Mouse (Mus musculus) midbrain, embryonic 14.5 days (tissue): ENCODE measurements around the gene 3110082I17Rik. TPM values are rescaled to one million over a fixed set of nuclear protein-coding genes. Genes with fewer than 3 reads are reported as not detected.

Experiments used
- ATAC-seq: fragments of 200-750 bp; cut with Nextera tagmentation; 2 replicates; pipeline ENCODE4 v1.8.0; 2017; ENCODE audit warnings: moderate number of reproducible peaks, moderate library complexity; ENCODE audit not compliant: low FRiP score, low TSS enrichment
- DNase-seq: peaks from one replicate; pipeline ENCODE4 v3.0.0-alpha.2; 2015
- H3K27ac ChIP-seq: fragments of 300-500 bp; sonication (generic); replicated peaks from 2 replicates; pipeline ENCODE4 v1.5.1; 2014; ENCODE audit warnings: mild to moderate bottlenecking, low read depth, low read length, moderate library complexity
- H3K27me3 ChIP-seq: fragments of 300-500 bp; sonication (generic); 2 replicates; pipeline ENCODE4 v1.6.1; 2014; ENCODE audit warnings: low read length, control low read depth, mixed read lengths; ENCODE audit not compliant: control insufficient read depth, insufficient read depth
- H3K36me3 ChIP-seq: fragments of 300-500 bp; sonication (generic); 2 replicates; pipeline ENCODE4 v1.6.1; 2014; ENCODE audit warnings: low read length, control low read depth; ENCODE audit not compliant: control insufficient read depth, insufficient read depth
- H3K4me1 ChIP-seq: fragments of 300-500 bp; sonication (generic); 2 replicates; pipeline ENCODE4 v1.6.1; 2014; ENCODE audit warnings: mild to moderate bottlenecking, antibody characterized with exemption, low read length, control low read depth; ENCODE audit not compliant: control insufficient read depth, insufficient read depth
- H3K4me2 ChIP-seq: fragments of 300-500 bp; sonication (generic); 2 replicates; pipeline ENCODE4 v1.6.1; 2014; ENCODE audit warnings: mild to moderate bottlenecking, low read length, moderate library complexity
- H3K4me3 ChIP-seq: fragments of 300-500 bp; sonication (generic); replicated peaks from 2 replicates; pipeline ENCODE4 v1.5.1; 2014; ENCODE audit warnings: low read depth, low read length
- H3K9ac ChIP-seq: fragments of 300-500 bp; sonication (generic); replicated peaks from 2 replicates; pipeline ENCODE4 v1.6.1; 2014; ENCODE audit warnings: mild to moderate bottlenecking, low read length, moderate library complexity
- H3K9me3 ChIP-seq: fragments of 300-500 bp; sonication (generic); 2 replicates; pipeline ENCODE4 v1.6.1; 2016; ENCODE audit warnings: low read length, control low read depth, mixed read lengths; ENCODE audit not compliant: control insufficient read depth
- WGBS: fragments of 180-500 bp; shearing (Covaris S2); extraction: QIAGEN DNeasy Blood & Tissue Kit; methylation state at CpG from one replicate; pipeline ENCODE4 v1.1.7; 2014; 5-methylcytosine and 5-hydroxymethylcytosine counted together
- polyA plus RNA-seq: library from polyadenylated mRNA; unstranded; fragments of >200 nt; fragmentation: Nextera tagmentation; extraction: Ambion mirVana; gene quantifications from 2 replicates; pipeline ENCODE4 v1.2.1, GENCODE M21; 2014

3110082I17Rik gene
- polyA plus RNA-seq, 1 experiment from 2014 or later, result 12.8 TPM

DNA sequence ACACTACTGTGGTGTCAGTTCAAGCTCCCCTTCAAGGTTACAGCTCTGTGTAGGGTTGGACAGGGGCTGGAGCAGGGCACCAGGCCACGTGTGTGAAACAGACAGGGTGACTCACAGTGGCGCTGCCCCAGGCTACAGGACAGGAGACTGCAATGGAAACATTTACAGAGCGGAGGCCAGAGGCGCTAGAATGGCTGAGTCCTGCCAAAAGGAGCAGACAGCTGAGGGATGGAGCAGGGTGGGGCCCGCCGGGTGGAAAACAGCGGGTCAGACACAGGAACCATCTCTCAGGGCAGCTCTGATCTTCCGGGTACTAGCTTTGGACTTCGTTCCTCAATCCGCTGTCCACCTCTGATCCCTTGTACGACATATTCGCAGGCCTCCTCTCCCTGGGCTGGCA is 50.9 kb downstream of the 3110082I17Rik start:
- WGBS, result 91% methylated on average over 12 of the region's 12 CpGs
- H3K4me1 ChIP-seq, result no peaks in the 10 kb centered on the region
- H3K27ac ChIP-seq, result no peak overlapping the region
- no peak overlapping the region for H3K4me3 ChIP-seq
- H3K9ac ChIP-seq, result no peak overlapping the region
- no peak overlapping the region for H3K4me2 ChIP-seq
- no peaks in the 10 kb centered on the region for H3K27me3 ChIP-seq
- H3K9me3 ChIP-seq, result no peaks in the 10 kb centered on the region
- no peak for ATAC-seq
- no peaks in the 10 kb centered on the region for H3K36me3 ChIP-seq
- DNase-seq, result no peak

- H3K27me3 ChIP-seq, result no peaks in the 10 kb centered on the region
- H3K4me2 ChIP-seq, result no peak overlapping the region
- no peaks in the 10 kb centered on the region for H3K36me3 ChIP-seq
- H3K27ac ChIP-seq, result no peak overlapping the region
- no peaks in the 10 kb centered on the region for H3K9me3 ChIP-seq
- no peak overlapping the region for H3K4me3 ChIP-seq
- H3K4me1 ChIP-seq, result no peaks in the 10 kb centered on the region
- H3K9ac ChIP-seq, result no peak overlapping the region
- ATAC-seq (no peak), DNase-seq (no peak)
- 89% methylated on average over 7 of the region's 7 CpGs for WGBS
Measured at GRCm38 (mm10) chr5:139408511-139408910, 51.8 kb downstream of the 3110082I17Rik start.

- H3K36me3 ChIP-seq, result no peaks in the 10 kb centered on the region
- H3K9ac ChIP-seq, result no peak overlapping the region
- no peak overlapping the region for H3K4me3 ChIP-seq
- no peaks in the 10 kb centered on the region for H3K4me1 ChIP-seq
- no peaks in the 10 kb centered on the region for H3K9me3 ChIP-seq
- WGBS, result 86% methylated on average over 14 of the region's 14 CpGs
- no peak overlapping the region; the same call in 1 of the 2 replicates for H3K27ac ChIP-seq
- ATAC-seq (no peak), DNase-seq (no peak)
- no peak overlapping the region for H3K4me2 ChIP-seq
- no peaks in the 10 kb centered on the region for H3K27me3 ChIP-seq
Measured at GRCm38 (mm10) chr5:139407121-139407885, 53.0 kb downstream of the 3110082I17Rik start.

DNA sequence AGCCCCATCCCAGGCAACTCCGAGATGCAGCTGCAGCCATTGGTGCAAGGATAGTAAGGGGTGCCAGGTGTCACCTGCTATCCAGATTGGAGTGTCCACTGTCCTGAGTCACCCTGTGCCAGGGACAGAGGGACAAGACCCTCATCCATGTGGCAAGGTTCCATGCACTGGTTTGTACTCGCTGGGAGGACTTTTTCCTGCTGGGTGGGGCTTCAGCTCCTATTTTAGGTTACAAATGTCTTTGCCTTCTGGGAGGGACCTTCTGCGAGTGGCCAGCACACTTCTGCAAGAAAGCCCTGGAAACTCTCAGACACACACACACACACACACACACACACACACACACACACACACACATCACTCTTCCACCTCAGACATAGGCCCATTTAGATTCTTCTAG is 54.4 kb downstream of the 3110082I17Rik start:
- no peaks in the 10 kb centered on the region for H3K36me3 ChIP-seq
- DNase-seq (no peak), ATAC-seq (no peak)
- 88% methylated on average over 3 of the region's 3 CpGs for WGBS
- no peaks in the 10 kb centered on the region for H3K4me1 ChIP-seq
- H3K27ac ChIP-seq, result no peak overlapping the region
- no peak overlapping the region for H3K9ac ChIP-seq
- no peak overlapping the region for H3K4me3 ChIP-seq
- no peaks in the 10 kb centered on the region for H3K9me3 ChIP-seq
- no peaks in the 10 kb centered on the region for H3K27me3 ChIP-seq
- H3K4me2 ChIP-seq, result no peak overlapping the region

DNA sequence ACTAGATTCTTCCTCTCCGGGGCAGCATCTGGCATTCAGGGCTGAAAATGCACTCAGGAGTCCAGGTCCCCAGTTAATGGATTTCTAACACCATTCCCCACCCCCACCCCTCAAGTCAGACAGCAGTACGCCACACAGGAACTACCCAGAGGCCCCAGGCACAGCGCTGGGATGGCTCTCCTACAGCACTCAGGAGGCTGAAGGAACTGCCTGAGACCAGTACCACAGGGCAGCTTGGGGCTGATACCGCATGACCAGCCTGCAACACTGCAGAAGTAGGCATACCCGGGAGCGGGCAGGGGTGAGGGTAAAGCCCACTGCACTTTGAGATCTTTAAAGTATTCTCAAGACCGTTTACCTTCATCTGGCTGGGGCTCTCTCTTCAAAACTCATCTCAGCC is 54.8 kb downstream of the 3110082I17Rik start:
- Histone ChIP-seq H3K9ac (no peak overlapping the region), H3K27ac (no peak overlapping the region), H3K4me1 (no peaks in the 10 kb centered on the region), H3K36me3 (no peaks in the 10 kb centered on the region), H3K27me3 (no peaks in the 10 kb centered on the region), H3K4me3 (no peak overlapping the region), H3K9me3 (no peaks in the 10 kb centered on the region), H3K4me2 (no peak overlapping the region)
- 79% methylated on average over 7 of the region's 7 CpGs for WGBS
- DNase-seq (no peak), ATAC-seq (no peak)

DNA sequence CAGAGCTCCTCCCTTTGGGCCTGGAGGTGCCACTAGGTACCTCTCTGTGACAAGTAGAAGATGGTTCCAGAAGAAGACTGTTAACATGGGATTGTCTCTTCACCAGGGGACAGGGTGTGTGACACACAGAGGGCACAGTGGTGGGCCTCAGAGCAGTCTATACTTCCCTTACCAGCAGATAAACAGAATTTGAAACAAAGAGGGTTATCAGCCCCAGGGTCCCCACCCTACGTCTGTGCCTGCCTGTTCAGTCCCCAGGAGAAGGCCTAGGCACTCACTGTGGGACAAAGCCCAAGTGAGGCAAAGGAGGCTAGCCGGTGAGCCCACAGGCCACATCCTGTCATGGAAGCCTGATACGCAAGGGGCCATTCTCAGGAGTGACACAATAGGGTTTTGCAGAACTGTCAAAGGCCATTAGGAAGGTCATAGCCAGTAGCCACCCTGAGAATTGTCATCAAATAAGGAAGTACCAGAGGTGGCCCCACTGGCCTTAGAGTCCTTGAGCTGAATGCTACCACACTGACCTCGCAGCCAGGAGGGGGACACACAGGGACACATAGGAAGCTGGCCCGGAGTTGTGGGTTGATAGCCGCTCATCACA is 55.4 kb downstream of the 3110082I17Rik start, which contains the start of gene C130050O18Rik:
Gene C130050O18Rik, plus strand, starts transcription at position 480 of the 601 bp plus-strand sequence.
- Histone ChIP-seq H3K4me2 (no peak within 1 kb of the TSS), H3K4me1 (no peaks in the 10 kb centered on the region), H3K27ac (no peak within 1 kb of the TSS), H3K4me3 (no peak within 1 kb of the TSS), H3K27me3 (no peaks in the 10 kb centered on the region), H3K9ac (no peak within 1 kb of the TSS), H3K36me3 (no peaks in the 10 kb centered on the region), H3K9me3 (no peaks in the 10 kb centered on the region)
- 80% methylated on average over 6 of the region's 6 CpGs for WGBS
- no peak for DNase-seq
- ATAC-seq, result no peak

DNA sequence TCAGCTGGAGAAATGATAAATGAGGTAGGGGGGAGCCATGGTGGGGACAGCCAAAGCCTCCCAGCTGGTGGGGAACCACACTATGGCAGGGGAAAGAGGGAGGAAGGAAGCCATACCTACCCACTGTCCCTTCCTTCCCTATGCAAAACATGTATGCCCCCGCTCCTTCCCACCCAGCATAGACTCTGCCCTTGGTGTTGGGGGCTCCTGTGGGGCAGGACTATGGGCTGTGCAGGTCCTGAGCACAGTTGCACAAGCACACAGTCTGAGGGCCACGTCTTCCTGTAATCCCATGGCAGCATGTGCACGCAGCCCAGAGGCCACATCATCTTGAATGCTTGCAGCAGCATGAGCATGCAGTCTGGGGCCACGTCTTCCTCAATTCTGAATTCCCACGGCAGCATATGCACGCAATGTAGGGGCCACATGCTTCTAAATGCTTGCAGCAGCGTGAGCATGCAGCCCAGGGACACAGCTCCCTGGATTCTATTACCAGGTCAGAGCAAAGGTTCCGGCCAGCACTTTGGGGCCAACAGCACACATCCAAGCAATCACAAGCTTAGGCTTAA is 56.6 kb downstream of the 3110082I17Rik start:
- Histone ChIP-seq H3K4me1 (no peaks in the 10 kb centered on the region), H3K4me3 (no peak overlapping the region), H3K9me3 (no peaks in the 10 kb centered on the region), H3K36me3 (no peaks in the 10 kb centered on the region), H3K27ac (no peak overlapping the region), H3K4me2 (no peak overlapping the region), H3K27me3 (no peaks in the 10 kb centered on the region), H3K9ac (no peak overlapping the region)
- 93% methylated on average over 8 of the region's 8 CpGs for WGBS
- DNase-seq (no peak), ATAC-seq (no peak)

DNA sequence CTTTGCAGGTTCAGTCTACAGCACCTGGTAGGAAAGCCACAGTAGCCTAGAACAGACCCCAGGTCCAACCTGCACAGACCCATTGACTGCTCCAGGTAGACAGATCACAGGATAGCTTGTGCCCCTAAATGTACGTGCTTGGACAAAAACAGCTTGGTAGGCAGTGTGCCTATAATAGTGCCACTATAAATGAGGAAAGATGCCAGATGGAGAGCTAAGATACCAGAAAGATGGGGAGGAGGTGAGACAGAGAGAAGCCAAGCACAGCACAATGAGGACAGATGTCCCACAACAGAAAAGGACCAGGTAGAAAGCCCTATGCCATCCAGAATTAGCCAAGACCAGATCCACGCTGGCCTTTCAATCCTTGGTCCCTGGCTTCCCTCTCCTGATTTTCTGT is 58.2 kb downstream of the 3110082I17Rik start:
- Histone ChIP-seq H3K36me3 (no peaks in the 10 kb centered on the region), H3K9me3 (no peaks in the 10 kb centered on the region), H3K4me2 (no peak overlapping the region), H3K4me1 (no peaks in the 10 kb centered on the region), H3K27ac (no peak overlapping the region), H3K4me3 (no peak overlapping the region), H3K9ac (no peak overlapping the region), H3K27me3 (no peaks in the 10 kb centered on the region)
- WGBS, result 97% methylated on average over 2 of the region's 2 CpGs
- no peak for ATAC-seq
- DNase-seq, result no peak

DNA sequence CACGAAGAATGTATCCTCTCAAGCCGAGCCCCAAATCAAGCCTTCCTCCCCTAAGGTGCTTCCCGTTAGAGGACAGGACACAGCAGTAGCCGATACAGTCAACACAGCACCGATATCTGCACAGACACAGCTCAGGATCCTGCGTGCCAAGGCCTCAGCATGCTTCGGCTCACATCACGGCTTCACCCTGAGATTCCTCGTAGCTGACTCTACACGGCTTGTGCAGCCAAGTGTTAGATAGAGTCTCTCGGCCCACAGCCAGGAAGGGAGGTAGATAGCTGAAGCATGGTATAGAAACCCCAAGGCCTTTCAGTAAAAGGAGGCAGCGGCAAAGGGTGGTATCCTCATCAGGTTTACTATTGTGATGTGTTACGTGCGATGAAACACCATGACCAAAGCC is 60.3 kb downstream of the 3110082I17Rik start:
- ATAC-seq (no peak), DNase-seq (no peak)
- WGBS, result 92% methylated on average over 14 of the region's 14 CpGs
- Histone ChIP-seq H3K9me3 (no peaks in the 10 kb centered on the region), H3K4me2 (no peak overlapping the region), H3K27me3 (no peaks in the 10 kb centered on the region), H3K27ac (no peak overlapping the region), H3K9ac (no peak overlapping the region), H3K4me1 (no peaks in the 10 kb centered on the region), H3K36me3 (no peaks in the 10 kb centered on the region), H3K4me3 (no peak overlapping the region)
